Mouse (Mus musculus) heart, embryonic 15.5 days (tissue): ENCODE data around the gene Rs1. TPM values are rescaled to one million over a fixed set of nuclear protein-coding genes. Genes with fewer than 3 reads are reported as not detected.
"Not testable (repeated sequence)": the region's sequence is repeated elsewhere in the genome, so short reads cannot be mapped to it uniquely, and the experiment has no call there.

ENCODE experiments used
- ATAC-seq: fragments of 200-750 bp; cut with Nextera tagmentation; replicated peaks from 2 replicates; pipeline ENCODE4 v1.8.0; 2017; ENCODE audit warnings: low read depth, moderate TSS enrichment; ENCODE audit not compliant: insufficient number of reproducible peaks, insufficient read depth, low FRiP score
- H3K27ac ChIP-seq: fragments of 300-500 bp; sonication (generic); 2 replicates; pipeline ENCODE4 v1.5.1; 2015; ENCODE audit warnings: mild to moderate bottlenecking, inconsistent platforms
- H3K27me3 ChIP-seq: fragments of 300-500 bp; sonication (generic); 2 replicates; pipeline ENCODE4 v1.6.1; 2015; ENCODE audit warnings: inconsistent platforms
- H3K36me3 ChIP-seq: fragments of 300-500 bp; sonication (generic); 2 replicates; pipeline ENCODE4 v1.6.1; 2015; ENCODE audit warnings: mild to moderate bottlenecking, inconsistent platforms
- H3K4me1 ChIP-seq: fragments of 300-500 bp; sonication (generic); replicated peaks from 2 replicates; pipeline ENCODE4 v1.6.1; 2015; ENCODE audit warnings: inconsistent platforms
- H3K4me2 ChIP-seq: fragments of 300-500 bp; sonication (generic); 2 replicates; pipeline ENCODE4 v1.6.1; 2015; ENCODE audit warnings: inconsistent platforms, mild to moderate bottlenecking, moderate library complexity
- H3K4me3 ChIP-seq: fragments of 300-500 bp; sonication (generic); 2 replicates; pipeline ENCODE4 v1.5.1; 2015; ENCODE audit warnings: mild to moderate bottlenecking, inconsistent platforms
- H3K9ac ChIP-seq: fragments of 300-500 bp; sonication (generic); 2 replicates; pipeline ENCODE4 v1.6.1; 2015; ENCODE audit warnings: mild to moderate bottlenecking, inconsistent platforms
- H3K9me3 ChIP-seq: fragments of 300-500 bp; sonication (generic); replicated peaks from 2 replicates; pipeline ENCODE4 v1.6.1; 2016; ENCODE audit warnings: inconsistent platforms
- whole genome bisulfite sequencing: fragments of 180-500 bp; shearing (Covaris S2); methylation state at CpG from one replicate; pipeline ENCODE4 v1.1.7; 2015; ENCODE audit warnings: mixed read lengths; 5-methylcytosine and 5-hydroxymethylcytosine counted together
- polyA plus RNA-seq: library from polyadenylated mRNA; unstranded; fragments of >200 nt; fragmentation: Nextera tagmentation; extraction: Ambion mirVana; gene quantifications from 2 replicates; pipeline ENCODE4 v1.2.1, GENCODE M21; 2015

Rs1 gene
- polyA plus RNA-seq: not detected in 2 replicates

GRCm38 (mm10) chrX:160767713-160768112, at the start of gene Rs1:
Gene Rs1 (plus strand): TSS chrX:160768013.
- H3K4me2 ChIP-seq: peak within 1 kb of the TSS; percentile 41; the same call in 1 of the 2 replicates
- H3K27me3 ChIP-seq: no peaks in the 10 kb centered on the region
- 0 out of 2 replicates have a peak within 1 kb of the TSS, but pooled peaks have one; percentile 58 for H3K4me3 ChIP-seq
- no peak for ATAC-seq
- H3K4me1 ChIP-seq: no peaks in the 10 kb centered on the region
- H3K27ac ChIP-seq: no peak within 1 kb of the TSS
- H3K36me3 ChIP-seq: no peaks in the 10 kb centered on the region
- no peaks in the 10 kb centered on the region for H3K9me3 ChIP-seq
- H3K9ac ChIP-seq: no peak within 1 kb of the TSS
- WGBS: 79% methylated on average over 2 of the region's 2 CpGs

DNA sequence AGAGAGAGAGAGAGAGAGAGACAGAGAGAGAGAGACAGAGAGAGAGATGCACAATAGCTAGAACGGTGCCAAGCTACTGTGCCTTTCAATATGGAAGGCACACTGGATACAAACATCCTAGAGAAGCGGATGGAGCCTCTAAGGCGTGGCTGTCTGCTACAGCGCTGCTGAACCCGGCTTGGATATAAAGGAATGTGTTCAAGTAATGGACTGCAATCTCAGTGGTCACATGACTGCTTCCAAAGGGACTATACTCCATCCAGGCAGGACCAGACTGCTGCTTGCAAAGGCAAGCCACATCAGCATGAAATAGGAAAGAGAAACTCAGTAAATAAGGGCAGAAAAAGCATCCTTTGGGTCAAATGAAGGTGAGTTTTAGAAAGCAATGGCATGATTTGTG, 32.2 kb upstream of the Rs1 start, which contains the start of gene Ppef1:
Gene Ppef1 (minus strand): TSS at position 116 of the 400 bp plus-strand sequence.
- no peak within 1 kb of the TSS for H3K27ac ChIP-seq
- no peaks in the 10 kb centered on the region for H3K9me3 ChIP-seq
- H3K27me3 ChIP-seq: no peaks in the 10 kb centered on the region
- ATAC-seq: no peak
- H3K36me3 ChIP-seq: no peaks in the 10 kb centered on the region
- no peaks in the 10 kb centered on the region for H3K4me1 ChIP-seq
- WGBS: 72% methylated on average over 5 of the region's 5 CpGs
- H3K4me2 ChIP-seq: no peak within 1 kb of the TSS
- no peak within 1 kb of the TSS for H3K9ac ChIP-seq
- no peak within 1 kb of the TSS for H3K4me3 ChIP-seq

DNA sequence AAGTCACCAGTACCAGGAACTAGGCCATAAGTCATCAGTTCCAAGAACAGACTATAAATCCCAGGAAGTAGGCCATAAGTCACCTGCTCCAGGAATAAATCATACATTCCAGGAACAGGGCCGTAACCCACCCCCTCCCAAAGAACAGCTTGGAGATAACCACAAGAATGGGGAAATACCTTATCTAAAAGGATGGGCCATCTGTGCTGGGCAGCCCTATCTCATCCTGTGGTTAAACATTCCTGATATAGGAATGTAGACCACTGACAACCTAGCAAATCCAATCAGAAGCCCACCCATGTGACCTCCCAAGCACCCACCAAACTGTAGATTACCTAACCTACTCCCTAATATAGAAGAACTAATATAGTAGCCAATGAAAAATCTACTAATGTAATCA, 22.4 kb upstream of the Rs1 start:
- WGBS: 45% methylated on average over 1 of the region's 1 CpGs
- no peaks in the 10 kb centered on the region for H3K4me1 ChIP-seq
- H3K36me3 ChIP-seq: no peaks in the 10 kb centered on the region
- no peak overlapping the region for H3K27ac ChIP-seq
- no peak overlapping the region for H3K9ac ChIP-seq
- H3K4me2 ChIP-seq: no peak overlapping the region
- no peak for ATAC-seq
- H3K9me3 ChIP-seq: no peaks in the 10 kb centered on the region
- no peaks in the 10 kb centered on the region for H3K27me3 ChIP-seq
- no peak overlapping the region for H3K4me3 ChIP-seq

DNA sequence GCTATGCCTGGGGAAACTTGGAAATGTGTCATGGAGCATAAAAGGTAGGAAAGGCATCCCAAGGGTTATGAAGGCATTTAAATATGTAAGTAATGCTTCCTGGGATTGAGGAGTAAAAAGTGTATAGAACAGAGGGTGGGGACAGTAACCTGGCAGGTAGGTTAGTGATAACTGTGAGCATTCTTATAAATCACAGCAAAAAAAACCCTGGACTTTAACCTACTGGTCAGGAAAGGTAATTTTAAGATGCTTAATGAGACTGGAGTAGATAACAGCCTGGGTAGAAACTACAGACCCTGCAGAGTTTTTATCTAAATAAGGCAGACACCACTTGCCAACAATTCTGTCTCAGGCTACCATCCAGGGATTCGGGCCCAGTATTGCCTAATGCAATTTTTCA, 19.2 kb upstream of the Rs1 start:
- no peak for ATAC-seq
- no peak overlapping the region for H3K27ac ChIP-seq
- no peak overlapping the region for H3K9ac ChIP-seq
- H3K4me3 ChIP-seq: no peak overlapping the region
- no peaks in the 10 kb centered on the region for H3K36me3 ChIP-seq
- H3K4me2 ChIP-seq: no peak overlapping the region
- H3K9me3 ChIP-seq: no peaks in the 10 kb centered on the region
- no peaks in the 10 kb centered on the region for H3K4me1 ChIP-seq
- WGBS: 54% methylated on average over 1 of the region's 1 CpGs
- H3K27me3 ChIP-seq: no peaks in the 10 kb centered on the region

- WGBS: 92% methylated on average over 8 of the region's 8 CpGs
- H3K36me3 ChIP-seq: no peaks in the 10 kb centered on the region
- H3K4me1 ChIP-seq: no peaks in the 10 kb centered on the region
- no peak overlapping the region for H3K27ac ChIP-seq
- no peaks in the 10 kb centered on the region for H3K9me3 ChIP-seq
- H3K9ac ChIP-seq: no peak overlapping the region
- no peak overlapping the region for H3K4me3 ChIP-seq
- ATAC-seq: no peak
- H3K4me2 ChIP-seq: no peak overlapping the region
- H3K27me3 ChIP-seq: no peaks in the 10 kb centered on the region
Measured at GRCm38 (mm10) chrX:160750808-160751207, 17.0 kb upstream of the Rs1 start.

DNA sequence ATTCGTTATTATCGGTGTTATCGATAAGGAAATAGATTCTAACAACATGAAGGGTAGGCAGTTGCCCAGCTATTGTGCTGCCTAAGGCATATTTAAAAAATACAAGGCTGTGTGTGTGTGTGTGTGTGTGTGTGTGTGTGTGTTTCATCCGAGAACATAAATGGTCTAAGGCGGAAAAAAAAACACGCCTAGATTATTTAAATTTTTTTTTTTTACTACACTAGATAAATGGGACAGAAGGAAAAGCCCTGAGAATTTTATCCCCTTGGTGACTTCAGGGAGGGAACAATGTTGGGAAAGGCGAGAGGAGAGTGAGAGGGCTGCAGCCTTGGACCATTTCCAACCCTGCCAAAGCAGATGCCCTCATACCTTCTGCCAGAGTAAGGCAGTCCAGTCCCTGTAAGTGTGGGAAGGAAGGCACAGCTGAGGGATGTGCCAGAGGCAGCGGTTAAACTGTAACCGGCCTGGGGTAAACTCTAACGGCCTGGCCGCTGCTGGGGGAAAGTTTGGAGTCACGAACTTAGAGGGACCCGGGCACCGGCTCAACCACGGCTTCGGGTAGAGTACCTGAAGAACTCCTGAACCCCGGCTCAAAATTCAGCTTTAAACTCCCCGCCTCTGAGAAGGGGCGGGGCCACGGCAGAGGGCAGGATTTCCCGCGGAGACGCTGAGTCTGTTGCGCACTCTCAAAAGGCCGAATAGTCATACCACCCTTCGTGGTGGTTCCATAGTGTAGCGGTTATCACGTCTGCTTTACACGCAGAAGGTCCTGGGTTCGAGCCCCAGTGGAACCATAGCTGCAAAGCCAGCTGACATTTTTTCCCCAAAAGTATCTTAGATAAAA, 2.2 kb upstream of the Rs1 start:
- peak overlapping the region; percentile 36; the same call in 1 of the 2 replicates for H3K9ac ChIP-seq
- peak overlapping the region; percentile 58 for H3K4me3 ChIP-seq
- H3K9me3 ChIP-seq: no peaks in the 10 kb centered on the region
- H3K36me3 ChIP-seq: no peaks in the 10 kb centered on the region
- H3K27me3 ChIP-seq: no peaks in the 10 kb centered on the region
- H3K27ac ChIP-seq: peak overlapping the region; percentile 56; the same call in 1 of the 2 replicates
- H3K4me2 ChIP-seq: peak overlapping the region; percentile 55
- 22% methylated on average over 30 of the region's 30 CpGs for WGBS
- peak; percentile 86 for ATAC-seq
- H3K4me1 ChIP-seq: no peaks in the 10 kb centered on the region

GRCm38 (mm10) chrX:160766233-160766616, 1.6 kb upstream of the Rs1 start:
- peak; percentile 69 for ATAC-seq
- Histone ChIP-seq H3K36me3 (no peaks in the 10 kb centered on the region), H3K9me3 (no peaks in the 10 kb centered on the region), H3K27me3 (no peaks in the 10 kb centered on the region), H3K9ac (0 out of 2 replicates have a peak overlapping the region, but pooled peaks have one; percentile 41), H3K27ac (peak overlapping the region; percentile 56), H3K4me1 (no peaks in the 10 kb centered on the region), H3K4me2 (peak overlapping the region; percentile 41), H3K4me3 (peak overlapping the region; percentile 58)
- 15% methylated on average over 15 of the region's 15 CpGs for WGBS

DNA sequence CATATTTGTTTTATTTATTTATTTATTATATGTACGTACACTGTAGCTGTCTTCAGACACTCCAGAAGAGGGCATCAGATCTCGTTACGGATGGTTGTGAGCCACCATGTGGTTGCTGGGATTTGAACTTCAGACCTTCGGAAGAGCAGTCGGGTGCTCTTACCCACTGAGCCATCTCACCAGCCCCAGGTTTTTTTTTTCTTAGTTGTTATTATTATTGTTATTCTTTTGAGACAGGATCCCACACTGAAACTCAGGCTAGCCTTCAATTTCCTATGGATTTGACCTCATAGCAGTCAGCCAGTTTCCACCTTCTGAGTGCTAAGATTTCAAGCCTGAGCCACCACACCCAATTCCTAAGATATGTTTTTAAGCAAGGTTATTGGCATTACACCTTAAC, 1.8 kb downstream of the Rs1 start:
- H3K9ac ChIP-seq, H3K36me3 ChIP-seq, H3K4me3 ChIP-seq, H3K9me3 ChIP-seq, H3K4me1 ChIP-seq, H3K4me2 ChIP-seq, H3K27me3 ChIP-seq, ATAC-seq, H3K27ac ChIP-seq: not testable (repeated sequence)
- WGBS: 89% methylated on average over 5 of the region's 5 CpGs

DNA sequence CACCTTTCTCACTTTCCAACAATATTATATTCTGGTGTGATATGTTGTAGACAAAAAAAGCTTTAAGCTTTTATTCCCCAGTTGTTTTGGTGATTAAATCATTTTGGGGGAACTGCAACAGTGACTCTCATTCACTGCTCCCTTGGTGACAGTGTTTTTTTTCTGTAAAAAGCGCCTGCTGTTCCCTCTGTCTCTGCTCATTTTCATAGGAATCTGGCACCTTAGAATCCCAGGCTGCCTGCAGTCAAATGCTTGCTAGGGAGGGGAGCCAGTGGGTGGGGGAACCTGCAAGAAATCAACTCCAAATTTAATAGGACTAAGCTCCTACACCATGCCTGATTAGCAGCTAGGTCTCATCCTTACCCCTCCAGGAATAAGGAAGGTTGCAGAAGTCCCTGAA, 5.2 kb downstream of the Rs1 start:
- Histone ChIP-seq H3K27me3 (no peaks in the 10 kb centered on the region), H3K9me3 (no peaks in the 10 kb centered on the region), H3K4me2 (no peak overlapping the region), H3K27ac (no peak overlapping the region), H3K4me1 (no peaks in the 10 kb centered on the region), H3K36me3 (no peaks in the 10 kb centered on the region), H3K4me3 (no peak overlapping the region), H3K9ac (no peak overlapping the region)
- 12% methylated on average over 1 of the region's 1 CpGs for WGBS
- no peak for ATAC-seq

DNA sequence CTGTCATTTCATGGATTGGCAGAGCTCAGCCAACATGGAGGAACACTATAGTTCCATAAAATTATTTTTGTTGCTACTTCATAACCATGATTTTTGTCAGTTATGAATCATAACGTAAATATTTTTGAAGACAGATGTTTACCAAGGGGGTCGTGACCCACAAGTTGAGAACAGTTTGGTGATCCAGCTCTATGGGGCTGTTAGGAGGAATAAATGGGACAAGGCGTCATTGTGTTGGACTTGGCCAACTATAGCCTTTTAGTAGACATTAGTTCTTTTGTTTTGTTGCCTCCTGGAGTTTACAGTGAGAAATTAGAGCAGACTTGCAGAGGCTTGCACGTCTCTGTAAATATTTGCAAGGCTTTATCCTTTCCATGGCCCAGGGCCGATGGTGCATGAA, 14.5 kb downstream of the Rs1 start:
- Histone ChIP-seq H3K27ac (no peak overlapping the region), H3K9me3 (no peaks in the 10 kb centered on the region), H3K9ac (no peak overlapping the region), H3K4me2 (no peak overlapping the region), H3K36me3 (no peaks in the 10 kb centered on the region), H3K4me3 (no peak overlapping the region), H3K27me3 (no peaks in the 10 kb centered on the region), H3K4me1 (no peaks in the 10 kb centered on the region)
- ATAC-seq: no peak
- 85% methylated on average over 5 of the region's 5 CpGs for WGBS

DNA sequence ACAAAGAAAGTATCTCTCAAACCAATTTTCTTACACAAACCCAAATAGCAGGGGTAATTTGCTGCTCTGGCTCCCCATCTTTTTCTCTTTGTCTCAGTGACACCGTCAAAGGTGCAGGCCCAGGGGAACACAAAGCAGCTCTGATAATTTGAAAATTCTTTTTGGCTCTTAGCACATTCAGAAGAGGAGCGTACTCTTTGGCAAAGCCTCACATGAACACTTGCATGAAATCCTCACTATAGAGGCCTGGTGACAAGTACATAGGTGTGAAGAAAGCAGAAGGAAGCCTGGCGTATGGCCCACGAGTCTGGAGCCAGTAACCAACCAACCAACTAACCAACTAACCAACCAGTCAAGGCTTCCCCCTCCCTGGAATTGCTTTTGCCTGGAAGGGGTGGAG, 27.1 kb downstream of the Rs1 start:
- Histone ChIP-seq H3K27me3 (no peaks in the 10 kb centered on the region), H3K36me3 (no peaks in the 10 kb centered on the region), H3K4me3 (no peak overlapping the region), H3K9me3 (no peaks in the 10 kb centered on the region), H3K4me2 (no peak overlapping the region), H3K9ac (no peak overlapping the region), H3K27ac (no peak overlapping the region), H3K4me1 (no peaks in the 10 kb centered on the region)
- 57% methylated on average over 4 of the region's 4 CpGs for WGBS
- no peak for ATAC-seq
